Mouse (Mus musculus) left cerebral cortex, postnatal 14 days (tissue): ENCODE results near the gene Ceacam9. TPM values are rescaled to one million over a fixed set of nuclear protein-coding genes. Genes with fewer than 3 reads are reported as not detected.
A peak's percentile ranks its signal among the peaks of the same experiment; 100 is the strongest.
"Not testable (repeated sequence)": the region's sequence is repeated elsewhere in the genome, so short reads cannot be mapped to it uniquely, and the experiment has no call there.

ENCODE experiments used
- DNase-seq, 2 experiments: peaks; one replicate each; pipeline ENCODE4 v3.0.0; 2021 to 2022; ENCODE audit warnings: low spot score in 2 of 2, mixed read lengths in 1 of 2
- intact Hi-C: fragments of 180-260 bp; cut with DNase I; formaldehyde crosslinking; loops from one replicate; pipeline ENCODE4 v1.15.1; 2025
- long read RNA-seq, 2 experiments: library from polyadenylated mRNA; stranded (forward); transcript quantifications; one replicate each; pipeline ENCODE4 v2.0.0; 2021
- total RNA-seq, 2 experiments: library from RNA; stranded (reverse); gene quantifications; 2 replicates each; pipeline ENCODE4 v1.2.3; 2021

The Ceacam9 gene
- total RNA-seq = not detected
- long read RNA-seq, experiment 1 = 0 reads
- long read RNA-seq, experiment 2 = 0 reads

DNA sequence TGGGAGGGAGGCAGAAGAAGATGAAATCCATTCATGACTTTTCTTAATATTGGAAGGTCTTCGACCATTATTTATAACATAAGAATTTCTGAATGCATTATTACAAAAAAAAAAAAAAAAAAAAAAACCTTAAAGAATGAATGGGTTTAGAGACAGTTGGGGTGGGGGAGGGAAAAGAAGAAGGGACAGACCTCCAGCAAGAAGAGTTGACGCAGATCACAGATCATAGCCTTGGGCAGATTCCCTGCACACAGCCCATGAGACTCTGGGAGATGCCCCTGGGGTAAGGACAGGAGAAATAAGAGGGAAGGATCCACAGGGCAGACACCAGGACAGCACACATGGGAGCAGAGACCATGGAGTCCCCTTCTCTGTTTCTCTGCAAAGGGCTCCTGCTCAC is at the start of gene Ceacam9:
Gene Ceacam9 (plus strand): TSS at position 301 of the 400 bp plus-strand sequence.
- DNase-seq = no peak
- intact Hi-C loops = no loop called here

DNA sequence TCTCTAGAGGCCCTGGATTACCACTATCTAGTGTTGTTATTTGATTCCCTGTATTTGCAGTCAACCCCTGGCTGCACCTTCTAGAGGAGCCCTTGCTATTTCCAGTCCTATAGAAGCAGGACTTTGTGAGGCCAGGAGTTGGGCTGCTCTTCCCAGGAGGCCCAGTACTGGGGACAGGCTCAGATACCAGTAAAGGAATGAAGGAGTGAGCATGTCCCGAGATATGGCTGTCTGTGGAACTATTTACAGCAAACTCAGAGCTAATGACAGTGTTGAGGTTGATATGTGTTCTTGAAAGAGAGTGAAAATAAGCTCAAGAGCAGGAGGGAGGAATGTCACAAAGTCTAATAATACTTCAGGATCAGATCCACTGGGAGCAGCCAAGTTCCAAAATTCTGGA is 47.9 kb upstream of the Ceacam9 start:
- DNase-seq = no peak
- intact Hi-C loops = no loop called here

DNA sequence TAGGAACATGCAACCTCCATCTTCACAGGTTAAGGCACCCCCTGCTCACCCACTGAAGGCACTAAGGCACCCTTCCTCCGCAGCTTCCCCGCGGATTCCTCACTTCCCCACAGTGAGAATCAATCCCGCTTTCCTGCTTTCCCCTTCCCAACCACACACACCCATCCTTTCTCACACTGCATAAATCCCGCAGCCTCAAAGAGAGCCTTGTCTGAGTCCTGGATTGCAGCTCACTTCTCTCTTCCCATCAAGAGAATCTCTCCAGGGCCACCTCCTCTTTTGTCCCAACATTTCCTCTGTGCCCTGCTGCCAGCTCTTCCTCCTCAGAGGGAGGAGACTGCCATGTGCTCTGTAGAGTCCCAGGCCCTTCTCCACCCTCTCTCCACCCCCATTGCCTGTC is 47.0 kb upstream of the Ceacam9 start:
- intact Hi-C loops = not testable (repeated sequence)
- DNase-seq = peak in 1 of 2 experiments; percentile 14

DNA sequence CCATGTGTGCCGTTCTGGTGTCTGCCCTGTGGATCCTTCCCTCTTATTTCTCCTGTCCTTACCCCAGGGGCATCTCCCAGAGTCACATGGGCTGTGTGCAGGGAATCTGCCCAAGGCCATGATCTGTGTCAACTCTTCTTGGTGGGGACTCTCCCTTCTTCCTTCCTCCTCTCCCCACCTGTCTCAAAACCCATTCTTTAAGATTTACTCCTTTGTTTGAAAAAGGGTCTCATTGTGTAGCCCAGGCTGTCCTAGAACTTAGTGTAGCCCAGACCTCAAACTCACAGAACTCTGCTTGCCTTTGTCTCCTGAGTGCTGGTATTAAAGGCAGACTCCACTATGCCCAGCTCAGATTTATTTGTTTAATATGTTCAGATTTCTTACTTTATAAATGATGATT is 46.1 kb upstream of the Ceacam9 start, which contains the start of gene Ceacam15:
Gene Ceacam15 (minus strand): TSS at position 101 of the 400 bp plus-strand sequence.
- DNase-seq = no peak
- intact Hi-C loops = no loop called here

DNA sequence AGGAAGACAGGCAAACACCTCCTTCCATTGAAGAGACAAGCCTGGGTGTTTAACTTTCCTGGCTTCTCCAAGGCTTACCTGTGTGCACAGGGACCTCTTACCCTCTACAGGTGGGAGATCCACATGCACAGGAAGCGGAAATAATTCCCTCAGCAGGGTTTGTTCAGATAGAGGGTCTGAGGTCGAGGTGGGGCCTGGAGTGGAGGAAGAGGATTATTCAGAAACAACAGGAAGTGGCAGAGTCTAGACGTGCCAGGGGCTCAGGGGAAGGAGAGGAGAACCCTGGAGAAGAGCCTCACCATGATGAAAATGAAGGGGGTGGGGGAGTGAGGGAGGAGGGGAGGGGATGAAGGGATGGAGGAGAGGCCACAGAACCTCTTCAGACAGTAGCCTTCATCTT is 41.5 kb upstream of the Ceacam9 start:
- DNase-seq, intact Hi-C loops: not testable (repeated sequence)

DNA sequence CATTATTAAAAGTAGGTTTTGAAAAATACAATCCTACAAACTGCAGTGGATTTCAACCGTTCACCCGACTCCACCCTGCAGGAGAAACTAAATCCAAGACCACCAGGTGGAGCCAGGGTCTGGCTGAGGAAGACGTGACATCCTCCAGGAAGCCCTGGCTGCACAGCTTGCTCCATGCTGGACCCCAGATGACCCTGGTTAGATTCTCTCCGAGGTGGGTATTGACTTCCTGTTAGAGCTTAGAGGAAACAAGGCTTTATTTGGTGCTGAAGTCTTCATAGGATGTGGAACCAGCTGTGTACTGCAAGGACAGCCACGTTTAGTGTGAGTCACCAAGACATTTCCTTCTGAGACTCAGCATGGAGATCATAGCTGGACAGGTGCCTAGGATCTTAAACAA is 32.5 kb upstream of the Ceacam9 start:
- DNase-seq = no peak
- intact Hi-C loops = no loop called here

DNA sequence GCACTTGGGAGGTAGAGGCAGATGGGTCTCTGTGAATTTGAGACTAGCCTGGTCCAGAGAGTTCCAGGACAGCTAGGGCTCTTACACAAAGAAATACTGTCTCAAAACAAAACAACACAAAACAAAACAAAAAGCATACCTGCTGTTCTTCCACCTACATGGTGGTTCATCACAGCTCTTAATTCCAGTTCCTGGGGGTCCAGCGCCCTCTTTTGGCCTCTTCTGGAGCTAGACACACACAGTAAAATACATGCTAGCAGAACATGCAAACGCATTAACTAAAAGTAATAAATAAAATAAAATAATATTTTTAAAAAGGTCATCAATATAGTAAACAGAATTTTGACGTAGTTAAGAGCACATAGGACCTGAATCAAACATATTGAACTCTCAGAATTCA is 26.7 kb upstream of the Ceacam9 start:
- intact Hi-C loops = loop anchor here (2.0 kb wide), 1 partner anchor 64 kb away; no protein-coding TSS in a partner anchor
- peak in 1 of 2 experiments; percentile 50 for DNase-seq

DNA sequence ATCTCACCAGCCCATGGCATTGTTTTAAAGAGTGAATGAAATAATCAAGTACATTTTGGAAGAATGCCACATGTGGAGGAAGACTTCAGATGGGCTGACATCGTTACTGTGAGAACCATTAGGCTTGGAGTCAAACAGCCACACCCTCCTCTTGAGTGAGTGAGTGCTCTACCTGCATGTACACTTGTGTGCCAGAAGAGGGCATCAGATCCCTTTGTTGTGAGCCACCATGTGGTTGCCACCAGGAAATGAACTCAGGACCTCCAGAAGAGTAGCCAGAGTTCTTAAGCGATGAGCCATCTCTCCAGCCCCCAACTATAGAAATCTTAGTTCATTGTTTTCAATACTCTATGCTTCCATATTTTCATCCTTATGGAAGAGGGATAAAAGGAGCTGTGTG is 22.7 kb upstream of the Ceacam9 start:
- no peak for DNase-seq
- intact Hi-C loops = no loop called here

DNA sequence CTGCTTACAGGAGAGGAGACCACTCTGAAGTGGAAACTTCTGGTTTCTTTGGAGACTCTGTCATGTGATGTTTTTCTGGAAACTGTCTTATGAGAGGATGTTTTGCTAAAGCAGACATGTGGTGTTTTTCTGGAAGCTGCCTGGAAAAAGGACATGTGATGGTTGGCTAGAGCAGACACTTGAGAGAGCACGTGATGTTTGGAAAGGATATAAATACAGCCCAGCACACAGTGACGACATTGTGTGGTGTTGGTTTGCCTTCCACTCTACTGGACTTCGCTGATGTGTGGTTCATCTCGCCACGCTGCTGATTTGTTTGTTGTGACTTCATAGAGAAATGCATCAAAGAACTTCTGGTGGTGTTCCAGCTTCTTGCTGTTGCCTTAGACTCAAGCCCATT is 21.1 kb upstream of the Ceacam9 start:
- intact Hi-C loops = no loop called here
- DNase-seq = peak in 1 of 2 experiments; percentile 35

DNA sequence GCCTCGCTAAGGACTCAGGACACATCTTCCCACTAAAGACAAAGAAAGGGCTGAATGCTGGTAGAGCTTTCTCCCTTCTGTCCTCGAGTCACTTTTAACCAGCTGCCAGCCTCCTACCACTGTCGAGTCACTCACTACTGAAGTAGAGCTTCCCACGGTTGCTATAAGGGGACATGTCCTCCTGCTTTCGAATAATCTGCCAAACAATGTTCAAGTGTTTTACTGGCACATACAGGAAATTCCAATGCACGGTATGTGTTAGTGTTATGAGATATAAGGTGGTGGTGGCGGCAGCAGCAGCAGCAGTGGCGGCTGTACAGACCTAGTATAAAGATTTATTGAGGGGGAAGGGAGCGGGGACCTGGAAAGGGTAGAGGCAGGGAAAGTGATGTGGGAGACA is 15.3 kb upstream of the Ceacam9 start:
- DNase-seq = peak; percentile 58 to 84
- intact Hi-C loops = no loop called here

DNA sequence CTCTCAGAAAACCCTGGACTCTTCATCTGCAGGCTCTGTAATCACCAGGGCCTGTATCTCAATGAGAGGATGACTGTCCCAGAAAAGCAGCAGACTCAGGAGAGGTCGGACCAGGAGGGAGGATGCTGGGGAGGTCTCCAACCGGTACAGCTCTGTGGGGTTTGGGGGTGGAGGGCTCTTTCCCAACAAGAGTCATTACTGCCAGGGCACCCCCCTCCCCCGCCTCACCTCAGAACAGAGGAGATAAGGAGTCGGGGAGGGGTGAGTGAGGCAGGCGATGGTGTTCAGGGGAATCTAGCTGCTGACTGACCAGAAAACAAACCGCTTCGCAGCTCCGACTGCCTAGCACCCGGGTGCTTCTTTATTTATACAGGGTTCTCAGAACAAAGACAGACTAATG is 13.5 kb upstream of the Ceacam9 start:
- DNase-seq = no peak
- intact Hi-C loops = no loop called here

DNA sequence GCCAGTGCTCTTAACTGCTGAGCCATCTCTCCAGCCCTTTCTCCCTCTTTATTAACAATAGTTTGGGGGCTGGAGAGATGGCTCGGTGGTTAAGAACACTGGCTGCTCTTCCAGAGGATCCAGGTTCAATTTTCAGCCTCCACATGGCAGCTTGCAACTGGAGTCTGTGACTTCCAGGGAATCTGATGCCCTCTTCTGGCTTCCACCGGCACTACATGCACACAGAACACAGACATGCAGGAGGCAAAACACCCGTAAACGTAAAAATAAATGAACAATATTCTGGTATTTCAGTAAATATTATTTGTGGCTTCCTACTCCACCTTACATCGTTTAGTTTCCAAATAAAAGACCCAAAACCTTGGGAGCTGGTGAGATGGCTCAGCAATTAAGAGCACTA is 11.1 kb upstream of the Ceacam9 start:
- intact Hi-C loops = no loop called here
- no peak for DNase-seq

DNA sequence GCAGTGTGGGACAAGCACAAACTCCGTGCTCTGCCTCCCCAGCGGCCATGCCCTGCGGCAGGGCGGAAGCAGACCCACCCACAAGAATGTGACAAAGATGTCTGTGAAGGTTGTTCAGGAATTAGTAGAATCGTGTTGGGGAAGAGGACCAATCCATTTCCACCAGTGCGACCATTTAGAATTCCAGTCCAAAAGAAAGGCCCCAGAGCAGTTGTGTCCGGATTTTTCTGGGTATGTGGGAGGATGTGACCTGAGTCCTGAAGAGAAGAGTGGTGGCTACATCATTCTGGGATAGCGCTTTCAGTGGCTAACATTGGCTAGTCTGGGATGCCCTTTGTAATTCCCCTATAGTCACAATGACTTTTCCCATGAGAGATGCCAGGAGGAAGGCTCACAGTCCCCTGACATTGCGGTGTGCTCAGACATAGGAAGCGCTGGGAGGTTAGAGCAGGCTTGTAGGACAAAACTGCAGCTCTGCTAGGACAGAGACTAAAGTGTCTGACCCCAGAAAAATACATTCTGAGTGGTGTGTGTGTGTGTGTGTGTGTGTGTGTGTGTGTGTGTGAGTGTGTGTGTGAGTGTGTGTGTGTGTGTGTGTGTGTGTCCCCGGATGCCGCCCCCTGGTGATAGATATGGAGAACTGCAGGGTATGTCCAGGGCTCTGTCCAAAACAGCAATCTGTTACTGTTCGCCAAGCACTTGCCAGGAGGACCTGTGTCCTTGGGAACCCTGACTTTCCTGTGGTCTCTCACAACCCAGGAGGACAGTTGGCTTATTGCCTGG is 8.9 kb upstream of the Ceacam9 start:
- intact Hi-C loops = no loop called here
- no peak for DNase-seq

DNA sequence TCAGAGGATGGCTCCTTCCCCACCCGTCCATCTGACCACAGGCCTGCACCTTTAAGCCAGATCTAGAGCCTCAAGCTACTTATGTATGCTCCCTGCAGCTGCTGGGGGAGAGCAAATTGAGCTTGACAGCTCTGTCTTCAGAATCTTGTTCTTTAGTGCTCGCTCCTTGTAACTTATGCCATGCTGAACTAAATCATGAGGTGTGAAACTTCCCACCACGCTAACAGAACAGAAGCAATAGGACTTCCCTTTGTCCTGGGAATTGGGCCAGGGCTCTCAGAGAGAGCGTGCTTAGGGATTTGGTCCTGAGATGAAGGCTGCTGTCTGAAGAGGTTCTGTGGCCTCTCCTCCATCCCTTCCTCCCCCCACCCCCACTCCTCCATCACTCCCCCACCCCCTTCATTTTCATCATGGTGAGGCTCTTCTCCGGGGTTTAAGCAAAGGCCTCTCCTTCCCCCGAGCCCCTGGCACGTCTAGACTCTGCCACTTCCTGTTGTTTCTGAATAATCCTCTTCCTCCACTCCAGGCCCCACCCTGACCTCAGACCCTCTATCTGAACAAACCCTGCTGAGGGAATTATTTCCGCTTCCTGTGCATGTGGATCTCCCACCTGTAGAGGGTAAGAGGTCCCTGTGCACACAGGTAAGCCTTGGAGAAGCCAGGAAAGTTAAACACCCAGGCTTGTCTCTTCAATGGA is 5.1 kb upstream of the Ceacam9 start:
- DNase-seq = peak; percentile 18 to 49
- intact Hi-C loops = not testable (repeated sequence)

DNA sequence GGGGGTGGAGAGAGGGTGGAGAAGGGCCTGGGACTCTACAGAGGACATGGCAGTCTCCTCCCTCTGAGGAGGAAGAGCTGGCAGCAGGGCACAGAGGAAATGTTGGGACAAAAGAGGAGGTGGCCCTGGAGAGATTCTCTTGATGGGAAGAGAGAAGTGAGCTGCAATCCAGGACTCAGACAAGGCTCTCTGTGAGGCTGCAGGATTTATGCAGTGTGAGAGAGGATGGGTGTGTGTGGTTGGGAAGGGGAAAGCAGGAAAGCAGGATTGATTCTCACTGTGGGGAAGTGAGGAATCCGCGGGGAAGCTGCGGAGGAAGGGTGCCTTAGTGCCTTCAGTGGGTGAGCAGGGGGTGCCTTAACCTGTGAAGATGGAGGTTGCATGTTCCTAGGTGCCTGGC is 761 bp downstream of the Ceacam9 start:
- intact Hi-C loops, DNase-seq: not testable (repeated sequence)

DNA sequence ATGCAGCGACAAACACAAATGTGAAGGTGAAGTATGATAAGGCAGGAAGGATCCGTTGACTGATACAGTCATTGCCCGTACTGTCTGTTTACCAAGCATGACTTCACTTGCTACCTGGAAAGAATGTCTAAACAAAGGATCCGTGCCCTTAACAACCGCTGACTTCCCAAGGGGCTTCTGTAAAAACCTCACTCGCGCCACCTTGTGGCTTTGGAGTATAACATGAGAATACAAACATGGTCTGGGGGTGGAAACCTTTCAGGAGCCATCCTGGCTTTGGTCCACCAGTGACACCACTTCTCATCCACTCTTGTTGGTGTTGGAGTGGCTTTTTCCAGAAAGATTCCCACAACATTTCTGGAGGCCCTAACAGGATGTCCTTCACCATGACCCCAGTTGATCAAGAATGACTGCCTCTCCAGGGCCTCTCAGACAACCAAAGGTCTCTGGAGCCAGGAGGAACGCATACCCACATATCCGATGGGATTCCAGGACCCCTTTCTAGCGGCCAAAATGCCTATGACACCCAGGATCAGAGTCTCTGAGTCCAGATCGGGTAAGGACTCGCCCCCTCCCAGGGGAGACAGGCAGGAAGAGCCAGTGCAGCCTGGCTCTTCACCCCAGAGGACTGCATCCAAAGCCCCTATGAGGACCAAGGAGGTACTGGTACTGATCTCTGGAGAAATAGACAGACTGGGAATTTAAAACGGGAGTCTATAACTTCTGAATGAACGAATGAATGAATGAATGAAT is 7.0 kb downstream of the Ceacam9 start:
- intact Hi-C loops = loop anchor here (1.0 to 2.0 kb wide), 2 partner anchors 32 to 99 kb away; no protein-coding TSS in a partner anchor
- peak; percentile 75 to 76 for DNase-seq

DNA sequence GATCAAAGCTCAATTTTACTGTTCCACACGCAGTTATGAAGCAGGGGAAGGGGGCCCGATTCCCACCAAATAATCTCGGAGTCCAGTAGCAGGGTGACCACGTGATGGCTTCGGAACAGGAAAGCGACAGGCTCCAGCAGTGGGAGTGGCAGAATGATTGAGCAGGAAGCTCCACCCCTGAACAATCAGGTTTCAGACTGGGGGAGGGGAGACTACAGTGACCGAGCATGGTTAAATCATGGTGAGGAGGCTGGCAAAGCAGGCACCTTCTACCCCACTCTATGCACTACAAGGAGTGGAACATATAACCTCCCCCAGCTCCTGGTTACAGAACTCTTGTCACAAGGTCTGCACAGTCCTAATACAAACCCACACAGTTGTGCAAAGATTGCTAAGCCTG is 7.8 kb downstream of the Ceacam9 start:
- intact Hi-C loops = loop anchor here (2.0 kb wide), 1 partner anchor 33 kb away; no protein-coding TSS in a partner anchor
- peak in 1 of 2 experiments; percentile 43 for DNase-seq

DNA sequence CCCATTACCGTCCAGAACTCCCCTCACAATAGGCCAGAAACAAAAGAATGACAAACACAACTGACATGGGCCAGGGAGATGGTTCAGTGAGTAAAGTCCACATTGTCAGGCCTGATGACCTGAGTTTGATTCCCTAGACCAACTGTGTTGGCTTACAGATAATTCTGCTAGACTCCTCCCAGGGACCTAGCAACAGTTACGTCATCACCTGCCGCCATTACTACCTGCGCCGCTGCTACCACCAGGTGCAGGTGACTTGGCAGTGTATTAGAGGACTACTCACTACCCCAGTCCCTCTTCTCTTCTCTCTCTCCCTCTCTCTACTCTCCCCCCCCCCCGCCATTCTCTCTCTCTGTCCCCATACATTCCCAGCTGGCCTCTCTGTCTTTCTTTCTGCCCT is 9.1 kb downstream of the Ceacam9 start:
- intact Hi-C loops = loop anchor here (10.0 kb wide), 1 partner anchor 266 kb away; no protein-coding TSS in a partner anchor
- DNase-seq = no peak

DNA sequence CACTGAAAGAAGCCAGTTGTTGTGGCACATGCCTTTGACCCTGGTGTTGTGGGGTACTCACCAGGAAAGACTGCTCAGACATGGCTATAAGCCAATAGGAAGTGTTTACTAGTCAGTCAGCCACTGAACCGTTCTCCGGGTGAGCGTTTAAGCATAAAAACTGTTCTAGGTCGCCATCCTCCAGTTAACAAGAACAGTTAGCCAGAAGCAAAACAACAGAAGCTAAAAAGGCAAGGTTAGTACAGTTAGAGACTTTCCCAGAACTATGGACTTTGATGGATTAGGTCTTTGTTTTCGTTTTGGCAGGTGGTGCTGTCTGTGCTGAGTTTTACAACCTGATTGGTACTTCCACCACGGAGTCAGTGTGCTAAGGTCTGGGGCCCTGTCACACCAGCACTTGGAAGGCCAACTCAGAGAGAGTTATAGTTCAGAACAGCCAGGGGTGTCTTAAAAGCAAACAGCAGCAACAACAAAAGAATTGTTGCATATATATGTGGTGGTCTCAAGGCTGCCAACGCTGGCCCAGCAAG is 10.2 kb downstream of the Ceacam9 start:
- no peak for DNase-seq
- intact Hi-C loops = loop anchor here (10.0 kb wide), 1 partner anchor 267 kb away; no protein-coding TSS in a partner anchor
